Mouse (Mus musculus): ENCODE data around the gene 4930435E12Rik. TPM values are rescaled to one million over a fixed set of nuclear protein-coding genes. Genes with fewer than 3 reads are reported as not detected.

Gene 4930435E12Rik
- polyA plus RNA-seq (2012; fragmentation: generic; extraction: Trizol), result not detected

DNA sequence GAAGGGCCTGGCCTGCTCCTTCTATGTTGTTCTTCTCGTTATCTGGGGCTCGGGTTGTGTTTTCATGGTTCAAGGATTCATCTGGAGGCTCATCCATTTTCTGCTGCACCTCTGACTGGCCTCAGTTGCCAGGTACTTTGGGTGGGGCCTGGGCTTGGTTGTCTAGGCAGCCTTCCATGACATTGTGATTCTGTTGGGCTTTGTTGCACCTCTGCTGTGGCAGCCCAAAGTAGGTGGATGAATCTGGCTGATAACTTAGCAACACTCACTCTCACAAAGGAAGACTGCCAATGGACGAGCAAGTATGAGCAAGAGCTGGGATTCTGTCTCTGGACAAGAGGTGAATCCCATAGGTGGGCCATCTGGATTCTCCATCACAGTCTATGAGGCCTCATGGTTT, at the start of gene 4930435E12Rik:
TSS of gene 4930435E12Rik (minus strand) at position 101 of the 400 bp plus-strand sequence.

DNA sequence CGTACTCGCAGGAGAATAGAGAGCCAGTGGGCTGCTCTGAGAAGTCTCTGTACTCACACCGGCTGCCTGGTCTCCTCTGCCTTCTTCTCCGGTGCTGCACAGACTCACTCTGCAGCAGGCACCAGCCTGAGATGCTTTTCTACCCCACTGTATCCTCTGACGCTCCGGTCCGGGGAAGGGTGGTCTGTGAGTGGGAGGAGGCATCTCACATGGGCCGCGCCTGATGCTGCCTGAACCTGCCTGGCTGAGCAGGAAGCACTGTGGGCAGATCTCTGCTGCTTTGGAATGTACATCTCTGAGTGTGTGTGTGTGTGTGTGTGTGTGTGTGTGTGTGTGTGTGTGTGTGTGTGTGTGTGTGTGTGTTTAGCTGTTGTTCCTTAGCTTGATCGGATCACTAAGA, 28.5 kb downstream of the 4930435E12Rik start, which contains the start of gene Upk1b:
TSS of gene Upk1b (minus strand) at position 238 of the 400 bp plus-strand sequence.

Other genes with a start within 250 kb of the 4930435E12Rik start
- 1 to 10 TPM in 1 of 2 experiments, under 1 TPM in 1; 0.71 to 6.7 TPM for gene Arhgap31, start 115.5 kb downstream of the 4930435E12Rik start, polyA plus RNA-seq (2012; fragmentation: generic; extraction: Trizol)
- gene B4galt4, start 86.5 kb downstream of the 4930435E12Rik start, polyA plus RNA-seq (2012; fragmentation: generic; extraction: Trizol), result 1 to 10 TPM in 1 of 2 experiments, under 1 TPM in 1; 0.15 to 2.5 TPM
- gene Upk1b, start 28.4 kb downstream of the 4930435E12Rik start, polyA plus RNA-seq (2012; fragmentation: generic; extraction: Trizol), result under 1 TPM in 1 of 2 experiments, not detected in 1; 0.02 TPM
- under 1 TPM in 1 of 2 experiments, not detected in 1; 0.01 TPM for gene Igsf11, start 63.9 kb upstream of the 4930435E12Rik start, polyA plus RNA-seq (2012; fragmentation: generic; extraction: Trizol)

All from C3H10T1/2 (cell line).